Mouse (Mus musculus) olfactory bulb, adult 2 months (tissue): Measurements from ENCODE around the gene Fggy.

ENCODE experiments used
- CTCF ChIP-seq: fragments of 200-500 bp; IDR thresholded peaks from 2 replicates; pipeline ENCODE4 v1.5.1; 2012; ENCODE audit warnings: low read depth, mild to moderate bottlenecking, low read length, moderate library complexity; ENCODE audit not compliant: insufficient read depth
- POLR2A ChIP-seq: fragments of 200-500 bp; IDR thresholded peaks from 2 replicates; pipeline ENCODE4 v1.6.1; 2012; ENCODE audit warnings: mild to moderate bottlenecking, low read depth, low read length, moderate library complexity; ENCODE audit not compliant: insufficient read depth

DNA sequence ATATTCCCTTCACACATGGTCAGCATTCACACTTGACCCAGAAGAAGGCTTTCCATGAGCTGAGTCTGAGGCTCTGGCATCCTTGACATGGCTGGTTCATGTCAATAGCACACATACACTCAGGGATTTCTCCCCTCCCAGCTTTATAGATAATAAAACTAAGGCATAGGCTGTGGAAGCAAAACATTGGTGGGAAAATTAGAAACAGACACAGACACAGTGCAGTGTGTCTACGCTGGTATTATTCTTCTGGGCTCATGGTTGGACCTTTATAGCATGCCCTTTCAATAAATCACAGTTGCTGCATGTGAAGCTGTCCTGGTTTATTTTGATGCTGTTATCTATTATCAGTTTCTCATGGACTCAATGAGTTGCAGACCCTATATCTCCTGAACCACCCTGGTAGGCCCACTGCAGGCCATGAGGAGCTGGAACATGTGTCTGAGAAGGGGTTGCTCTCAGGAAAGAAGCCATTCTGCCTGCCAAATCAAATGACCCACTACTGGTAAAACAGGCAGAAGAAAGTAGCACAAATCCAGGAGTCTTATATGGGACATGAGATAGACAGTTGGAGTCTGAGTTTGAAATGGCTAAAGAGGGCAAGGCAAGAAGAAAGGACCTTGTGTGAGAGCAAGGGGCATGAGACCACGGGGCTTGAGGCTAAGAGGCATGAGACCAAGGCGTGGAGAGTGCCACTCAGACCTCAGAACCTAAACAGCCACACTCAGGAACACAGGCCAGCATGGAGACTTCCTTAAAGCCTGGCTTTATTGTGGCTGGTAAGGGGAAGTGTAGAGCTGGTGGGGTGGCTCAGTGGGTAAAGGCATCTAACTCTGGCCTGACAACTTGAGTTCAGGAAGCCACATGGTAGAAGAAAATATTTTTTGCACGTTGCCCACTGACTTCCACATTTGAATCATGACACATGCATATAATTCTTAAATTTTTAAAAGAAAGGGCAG lies 327.2 kb downstream of the Fggy start:
- TF ChIP-seq POLR2A: no peak
- no peak for TF ChIP-seq CTCF
